Mouse (Mus musculus) ES-Bruce4 (cell line): ENCODE data around the gene Tex29. TPM values are rescaled to one million over a fixed set of nuclear protein-coding genes. Genes with fewer than 3 reads are reported as not detected.

Experiments
- H3K27ac ChIP-seq: 2 replicates; pipeline ENCODE4 v1.5.1; 2012; ENCODE audit warnings: low read length, inconsistent platforms; ENCODE audit not compliant: insufficient read depth
- H3K27me3 ChIP-seq: 2 replicates; pipeline ENCODE4 v1.6.1; 2012; ENCODE audit warnings: mild to moderate bottlenecking, low read length, inconsistent platforms; ENCODE audit not compliant: control insufficient read depth, poor library complexity, insufficient read depth, severe bottlenecking
- H3K36me3 ChIP-seq: 2 replicates; pipeline ENCODE4 v1.6.1; 2012; ENCODE audit warnings: inconsistent platforms, mild to moderate bottlenecking, low read length, moderate library complexity; ENCODE audit not compliant: control insufficient read depth, poor library complexity, insufficient read depth, severe bottlenecking
- H3K4me1 ChIP-seq: one replicate; pipeline ENCODE4 v1.8.1; 2011; ENCODE audit warnings: low read length; ENCODE audit not compliant: control insufficient read depth, insufficient read depth
- H3K4me3 ChIP-seq: 2 replicates; pipeline ENCODE4 v1.5.1; 2011; ENCODE audit warnings: low read depth, mild to moderate bottlenecking, low read length
- H3K9ac ChIP-seq: 2 replicates; pipeline ENCODE4 v1.6.1; 2012; ENCODE audit warnings: low read depth, mild to moderate bottlenecking, inconsistent platforms; ENCODE audit not compliant: poor library complexity, severe bottlenecking
- H3K9me3 ChIP-seq: replicated peaks from 2 replicates; pipeline ENCODE4 v1.6.1; 2012; ENCODE audit warnings: mild to moderate bottlenecking, low read length, inconsistent platforms; ENCODE audit not compliant: control insufficient read depth, poor library complexity, insufficient read depth, severe bottlenecking
- CTCF ChIP-seq: IDR thresholded peaks from one replicate; pipeline ENCODE4 v1.8.1; 2011; ENCODE audit warnings: low read depth, low read length
- EP300 ChIP-seq: IDR thresholded peaks from 2 replicates; pipeline ENCODE4 v1.6.1; 2011; ENCODE audit warnings: low read depth, low read length; ENCODE audit not compliant: insufficient read depth
- POLR2A ChIP-seq: IDR thresholded peaks from one replicate; pipeline ENCODE4 v1.8.1; 2011; ENCODE audit warnings: low read length; ENCODE audit not compliant: insufficient read depth
- polyA plus RNA-seq: library from polyadenylated mRNA; stranded (reverse); fragments of >200 nt; gene quantifications from 2 replicates; pipeline ENCODE4 v1.2.4, GENCODE M21; 2011; ENCODE audit warnings: low read depth; ENCODE audit not compliant: missing spikeins, insufficient read depth, insufficient read length

Tex29 gene
- polyA plus RNA-seq, 1 experiment = not detected

DNA sequence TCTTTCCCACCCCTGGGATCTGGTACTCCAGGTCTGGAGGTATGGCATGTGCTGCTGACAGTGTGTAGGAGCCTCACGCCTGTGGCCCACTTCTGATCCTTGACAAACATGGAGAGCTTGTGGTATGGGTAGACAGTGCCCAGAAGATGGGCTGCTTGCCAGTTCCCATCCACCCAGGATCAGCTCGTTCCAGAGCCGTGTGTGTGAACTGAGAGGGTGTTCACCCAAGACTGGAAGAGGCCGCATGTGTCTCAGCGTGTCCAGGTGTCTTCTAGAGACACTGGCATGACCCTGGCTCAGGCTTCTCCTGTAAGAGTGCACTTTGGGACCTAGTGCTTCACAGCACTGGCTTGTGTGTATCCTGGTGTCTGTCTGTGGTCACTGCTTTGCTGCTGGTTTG, 29.8 kb upstream of the Tex29 start:
- Histone ChIP-seq H3K27ac (no peak overlapping the region), H3K4me3 (no peak overlapping the region), H3K9me3 (no peaks in the 10 kb centered on the region), H3K27me3 (no peaks in the 10 kb centered on the region), H3K36me3 (peaks cover 45% of the 10 kb centered on the region), H3K4me1 (no peaks in the 10 kb centered on the region), H3K9ac (no peak overlapping the region)
- TF ChIP-seq POLR2A (no peak), CTCF (no peak), EP300 (no peak)

DNA sequence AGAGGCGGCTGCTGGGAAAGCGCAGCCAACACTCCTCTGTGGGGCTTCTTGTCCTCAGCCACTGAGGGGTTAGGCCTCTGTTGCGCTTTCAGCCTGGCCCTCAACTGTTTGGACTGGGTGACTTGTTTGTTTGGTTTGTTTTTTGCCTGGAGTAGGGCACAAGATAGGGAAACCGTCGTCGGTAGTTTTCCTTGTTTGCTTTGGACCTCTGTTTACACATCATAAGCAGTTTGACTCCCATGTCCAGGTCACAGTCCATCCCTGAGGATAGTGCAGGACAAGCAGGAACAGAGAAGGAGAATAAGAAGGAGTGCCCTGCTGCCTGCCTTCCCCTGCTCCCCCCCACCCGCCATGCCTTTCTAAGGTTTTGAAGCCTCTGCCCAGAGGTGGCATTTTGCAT, 26.5 kb upstream of the Tex29 start:
- Histone ChIP-seq H3K4me3 (no peak overlapping the region), H3K9ac (no peak overlapping the region), H3K27ac (no peak overlapping the region), H3K36me3 (peaks cover 51% of the 10 kb centered on the region), H3K9me3 (no peaks in the 10 kb centered on the region), H3K27me3 (no peaks in the 10 kb centered on the region), H3K4me1 (no peaks in the 10 kb centered on the region)
- TF ChIP-seq EP300 = no peak
- no peak for TF ChIP-seq CTCF
- no peak for TF ChIP-seq POLR2A

DNA sequence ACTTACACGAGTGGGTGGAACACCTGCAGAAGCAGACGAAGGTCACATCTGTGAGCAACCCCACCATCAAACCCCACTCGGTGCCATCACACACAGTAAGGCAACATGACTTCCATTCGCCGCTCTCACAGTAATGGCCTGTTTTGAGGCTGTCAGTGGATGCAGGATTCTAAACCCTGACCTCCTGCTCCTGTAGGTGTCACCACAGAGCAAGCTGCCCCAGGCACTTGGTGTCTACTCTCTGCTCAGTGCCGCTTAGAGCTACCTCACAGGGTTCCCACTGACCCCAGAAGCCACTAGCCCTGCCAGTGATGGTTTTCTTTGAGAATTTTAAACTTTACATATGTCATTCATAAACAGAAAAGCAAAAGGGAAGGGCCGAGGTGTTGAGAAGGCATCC, 25.1 kb upstream of the Tex29 start:
- Histone ChIP-seq H3K27me3 (no peaks in the 10 kb centered on the region), H3K4me1 (no peaks in the 10 kb centered on the region), H3K27ac (no peak overlapping the region), H3K4me3 (no peak overlapping the region), H3K9ac (no peak overlapping the region), H3K9me3 (no peaks in the 10 kb centered on the region), H3K36me3 (peaks cover 38% of the 10 kb centered on the region)
- TF ChIP-seq POLR2A (no peak), CTCF (peak; percentile 55)

DNA sequence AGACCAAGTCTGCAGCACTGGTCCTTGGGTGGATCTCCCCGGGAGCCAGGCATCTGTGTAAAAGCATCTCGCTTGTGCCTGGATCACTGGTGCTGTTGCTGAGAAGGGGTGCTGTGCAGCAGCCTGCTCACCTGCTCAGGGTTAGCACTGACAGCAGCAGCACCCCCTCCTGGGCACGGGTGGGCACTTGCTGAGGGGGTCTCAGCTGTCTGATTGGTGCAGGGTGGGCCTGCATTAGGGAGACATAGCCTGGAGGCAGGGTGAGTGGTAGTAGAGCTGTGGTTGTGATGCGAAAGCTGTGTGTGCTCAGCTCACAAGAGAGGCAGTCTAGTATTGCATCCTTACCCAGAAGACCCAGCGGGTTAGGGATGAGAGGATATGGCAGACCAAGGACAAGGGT, 20.1 kb upstream of the Tex29 start:
- Histone ChIP-seq H3K27me3 (no peaks in the 10 kb centered on the region), H3K4me3 (no peak overlapping the region), H3K9me3 (no peaks in the 10 kb centered on the region), H3K9ac (no peak overlapping the region), H3K4me1 (no peaks in the 10 kb centered on the region), H3K27ac (no peak overlapping the region), H3K36me3 (peaks cover 28% of the 10 kb centered on the region)
- TF ChIP-seq POLR2A = no peak
- TF ChIP-seq EP300 = no peak
- no peak for TF ChIP-seq CTCF

DNA sequence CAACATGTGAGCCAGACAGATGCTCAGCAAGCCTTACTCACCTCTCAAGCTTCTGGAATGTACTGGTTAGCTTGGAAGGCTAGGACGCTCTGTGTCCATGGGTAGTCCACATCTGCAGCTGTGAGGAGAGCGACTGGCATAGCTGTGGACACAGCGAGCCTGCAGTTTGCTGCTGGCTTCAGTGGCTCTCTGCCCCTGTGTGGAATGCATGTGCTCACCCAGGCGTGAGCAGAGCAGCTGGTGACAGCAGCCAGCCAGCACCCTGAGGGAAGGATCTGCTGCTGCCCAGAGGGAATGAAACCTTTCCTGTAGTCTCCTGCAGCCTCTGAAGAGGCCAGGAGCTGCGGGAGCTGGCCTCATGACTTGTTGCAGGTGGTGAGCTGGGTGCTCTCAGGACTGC, 19.7 kb upstream of the Tex29 start:
- TF ChIP-seq POLR2A (no peak), CTCF (no peak), EP300 (no peak)
- Histone ChIP-seq H3K9me3 (no peaks in the 10 kb centered on the region), H3K27ac (no peak overlapping the region), H3K4me3 (no peak overlapping the region), H3K36me3 (peaks cover 24% of the 10 kb centered on the region), H3K27me3 (no peaks in the 10 kb centered on the region), H3K9ac (no peak overlapping the region), H3K4me1 (no peaks in the 10 kb centered on the region)

DNA sequence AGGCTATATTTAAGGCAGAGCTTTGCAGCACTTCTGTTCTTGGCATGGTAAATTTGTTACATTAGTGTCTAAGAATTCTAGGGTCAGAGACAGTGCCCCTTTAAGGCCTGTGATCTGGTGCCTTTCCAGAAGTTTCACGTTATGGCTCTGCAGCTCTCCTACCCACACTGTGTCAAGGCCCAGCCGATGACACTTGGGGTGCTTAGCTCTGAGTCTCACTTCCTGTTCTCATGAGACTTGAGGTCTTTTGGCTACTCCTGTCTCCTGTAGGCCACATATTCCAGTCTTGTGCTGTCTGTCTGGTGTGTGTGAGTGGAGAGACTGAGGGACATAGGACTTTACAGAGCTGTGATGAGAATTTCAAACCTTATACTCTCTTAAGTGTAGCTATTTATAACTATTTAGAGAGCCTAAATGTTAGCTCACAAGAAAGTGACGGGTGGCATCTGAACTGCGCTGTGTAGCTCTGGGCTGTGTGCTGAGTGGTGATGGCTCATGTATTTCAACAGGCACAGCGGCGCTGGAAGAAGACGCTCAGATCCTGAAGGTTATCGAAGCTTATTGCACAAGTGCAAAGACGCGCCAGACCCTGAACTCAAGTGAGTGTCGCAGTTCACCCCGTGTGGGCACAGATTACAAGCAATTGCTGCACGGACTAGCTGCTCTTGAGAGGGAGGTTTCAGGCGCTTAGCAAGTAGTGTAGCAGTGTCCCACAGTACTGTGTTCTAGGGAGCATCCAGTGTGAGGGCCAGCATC, 18.6 kb upstream of the Tex29 start:
- no peak for TF ChIP-seq EP300
- no peak for TF ChIP-seq CTCF
- TF ChIP-seq POLR2A = no peak
- no peaks in the 10 kb centered on the region for H3K27me3 ChIP-seq
- H3K4me3 ChIP-seq = no peak overlapping the region
- peaks cover 15% of the 10 kb centered on the region for H3K36me3 ChIP-seq
- H3K4me1 ChIP-seq = no peaks in the 10 kb centered on the region
- H3K27ac ChIP-seq = no peak overlapping the region
- H3K9ac ChIP-seq = no peak overlapping the region
- H3K9me3 ChIP-seq = no peaks in the 10 kb centered on the region
